Mouse (Mus musculus): ENCODE results near the gene Cd19. TPM values are rescaled to one million over a fixed set of nuclear protein-coding genes. Genes with fewer than 3 reads are reported as not detected.

Gene Cd19
- total and polyA plus RNA-seq, 3 experiments: 132 to 234 (median 141) TPM

- dilution Hi-C loops (cut with MboI; ENCODE audit: extremely low pct_ligation_motif_present, extremely low pct_unique_long_range_greater_than_20kb, low sequenced_read_pairs): no loop called here
- H3K27ac ChIP-seq (ENCODE audit: insufficient read depth, low read depth): no peak overlapping the region
- in situ Hi-C loops (cut with MboI; ENCODE audit: low pct_ligation_motif_present, low pct_unique_long_range_greater_than_20kb, low sequenced_read_pairs): no loop called here
- H3K36me3 ChIP-seq (replicated peaks in 1 of 2; ENCODE audit: control insufficient read depth in 1 of 2, insufficient read depth in 1 of 2, low read length in 1 of 2): peaks cover 56 to 93% of the 10 kb centered on the region in 2 experiments
- no peak overlapping the region for H3K9ac ChIP-seq (ENCODE audit: insufficient read depth, low read depth)
- no peaks in the 10 kb centered on the region for H3K79me2 ChIP-seq (replicated peaks; ENCODE audit: control insufficient read depth, extremely low read depth, insufficient read depth, poor library complexity, severe bottlenecking)
- no peaks in the 10 kb centered on the region for H3K9me3 ChIP-seq (replicated peaks; ENCODE audit: low read length)
- DNase-seq (ENCODE audit: extremely low read depth): no peak
- TF ChIP-seq SIN3A (IDR thresholded peaks at IDR 0.05; ENCODE audit: low read length): no peak
- no peak for TF ChIP-seq HCFC1 (IDR thresholded peaks at IDR 0.05; ENCODE audit: low read depth, low read length)
- TF ChIP-seq CHD2 (IDR thresholded peaks at IDR 0.05; ENCODE audit: low read length): no peak
- TF ChIP-seq NRF1 (IDR thresholded peaks at IDR 0.05; ENCODE audit: low read depth, low read length): no peak
- no peak for TF ChIP-seq ZNF384 (IDR thresholded peaks at IDR 0.05; ENCODE audit: low read depth, low read length)
- no peak for TF ChIP-seq NELFE (IDR thresholded peaks at IDR 0.05; ENCODE audit: low read depth, low read length)
- TF ChIP-seq POLR2A (IDR thresholded peaks at IDR 0.05; ENCODE audit: low read depth, low read length): no peak
- no peak for TF ChIP-seq CHD1 (IDR thresholded peaks at IDR 0.05; ENCODE audit: low read depth, low read length)
- no peak for TF ChIP-seq MAX (IDR thresholded peaks at IDR 0.05; ENCODE audit: low read length)
- TF ChIP-seq JUND (conservative IDR thresholded peaks at IDR 0.05; ENCODE audit: low read depth, low read length): no peak
- H3K4me3 ChIP-seq (replicated peaks in 1 of 3; ENCODE audit: low read depth in 2 of 3, low read length in 2 of 3, poor library complexity in 1 of 3): no peak overlapping the region
- H3K4me1 ChIP-seq (ENCODE audit: control insufficient read depth in 1 of 2, insufficient read depth in 2 of 2): peaks cover 0 to 6% of the 10 kb centered on the region in 2 experiments; a peak in 2 of 4 replicates
- no peaks in the 10 kb centered on the region for H3K27me3 ChIP-seq (replicated peaks)
- no peak overlapping the region for H3K4me2 ChIP-seq (ENCODE audit: insufficient read depth, low read depth, poor library complexity, severe bottlenecking)
These were observed 25.4 kb upstream of the Cd19 start for GRCm38 (mm10) chr7:126440134-126440533.

GRCm38 (mm10) chr7:126436851-126437250, 22.2 kb upstream of the Cd19 start:
- peak; percentile 69 for DNase-seq (ENCODE audit: extremely low read depth)
- Histone ChIP-seq H3K9ac (ENCODE audit: insufficient read depth, low read depth) (no peak overlapping the region), H3K9me3 (replicated peaks; ENCODE audit: low read length) (no peaks in the 10 kb centered on the region), H3K27ac (ENCODE audit: insufficient read depth, low read depth) (no peak overlapping the region), H3K36me3 (replicated peaks in 1 of 2; ENCODE audit: control insufficient read depth in 1 of 2, insufficient read depth in 1 of 2, low read length in 1 of 2) (peaks cover 56 to 93% of the 10 kb centered on the region in 2 experiments), H3K4me2 (ENCODE audit: insufficient read depth, low read depth, poor library complexity, severe bottlenecking) (no peak overlapping the region), H3K4me1 (ENCODE audit: control insufficient read depth in 1 of 2, insufficient read depth in 2 of 2) (peaks cover 0 to 14% of the 10 kb centered on the region in 2 experiments; a peak in 2 of 4 replicates), H3K4me3 (replicated peaks in 1 of 3; ENCODE audit: low read depth in 2 of 3, low read length in 2 of 3, poor library complexity in 1 of 3) (no peak overlapping the region), H3K27me3 (replicated peaks) (no peaks in the 10 kb centered on the region), H3K79me2 (replicated peaks; ENCODE audit: control insufficient read depth, extremely low read depth, insufficient read depth, poor library complexity, severe bottlenecking) (no peaks in the 10 kb centered on the region)
- dilution Hi-C loops (cut with MboI; ENCODE audit: extremely low pct_ligation_motif_present, extremely low pct_unique_long_range_greater_than_20kb, low sequenced_read_pairs) (no loop called here), in situ Hi-C loops (cut with MboI; ENCODE audit: low pct_ligation_motif_present, low pct_unique_long_range_greater_than_20kb, low sequenced_read_pairs) (loop anchor here (5.0 kb wide), 1 partner anchor 40 kb away; the partner anchor contains the start of gene Nfatc2ip)
- TF ChIP-seq IRF4 (IDR thresholded peaks at IDR 0.05; ENCODE audit: low read depth, low read length) (no peak), CTCF (conservative IDR thresholded peaks at IDR 0.05 in 1 of 2, IDR thresholded peaks at IDR 0.05 in 1 of 2; ENCODE audit: low read depth in 2 of 2, low read length in 2 of 2) (peak; percentile 86 to 89), RAD21 (IDR thresholded peaks at IDR 0.05; ENCODE audit: low read depth, low read length) (peak; percentile 66), TBP (conservative IDR thresholded peaks at IDR 0.05; ENCODE audit: low read depth, low read length) (no peak), SMC3 (IDR thresholded peaks at IDR 0.05; ENCODE audit: low read depth, low read length) (peak; percentile 83)

DNA sequence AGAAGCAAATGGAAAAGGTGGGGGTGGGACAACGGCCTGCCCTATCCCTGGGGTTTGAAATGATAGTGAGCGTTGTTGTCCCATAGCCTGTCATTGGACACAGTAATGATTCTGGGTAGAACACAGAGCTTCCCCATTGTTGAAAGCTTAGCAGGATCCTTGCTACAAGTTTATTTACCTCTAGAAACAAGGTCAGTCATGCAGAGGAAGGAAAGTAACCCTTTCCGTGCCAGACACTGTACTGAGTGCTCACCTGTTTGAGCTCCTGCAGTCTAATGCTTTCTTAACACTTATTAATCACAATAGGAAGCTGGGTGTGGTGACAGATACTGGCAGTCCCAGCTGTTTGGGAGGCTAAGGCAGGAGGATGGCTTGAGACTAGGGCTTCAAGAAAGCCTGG, 21.1 kb upstream of the Cd19 start:
- TF ChIP-seq MAZ (IDR thresholded peaks at IDR 0.05; ENCODE audit: low read depth, low read length): no peak
- TF ChIP-seq CHD2 (IDR thresholded peaks at IDR 0.05; ENCODE audit: low read length): no peak
- no peak for TF ChIP-seq SIN3A (IDR thresholded peaks at IDR 0.05; ENCODE audit: low read length)
- no peak for TF ChIP-seq USF1 (IDR thresholded peaks at IDR 0.05; ENCODE audit: low read depth, low read length)
- TF ChIP-seq IRF4 (IDR thresholded peaks at IDR 0.05; ENCODE audit: low read depth, low read length): no peak
- 0 out of 2 replicates have a peak, but pooled peaks cover 3% of the 10 kb centered on the region for H3K79me2 ChIP-seq (replicated peaks; ENCODE audit: control insufficient read depth, extremely low read depth, insufficient read depth, poor library complexity, severe bottlenecking)
- peaks cover 60 to 94% of the 10 kb centered on the region in 2 experiments for H3K36me3 ChIP-seq (replicated peaks in 1 of 2; ENCODE audit: control insufficient read depth in 1 of 2, insufficient read depth in 1 of 2, low read length in 1 of 2)
- H3K27ac ChIP-seq (ENCODE audit: insufficient read depth, low read depth): no peak overlapping the region
- no peak overlapping the region for H3K4me3 ChIP-seq (replicated peaks in 1 of 3; ENCODE audit: low read depth in 2 of 3, low read length in 2 of 3, poor library complexity in 1 of 3)
- no peaks in the 10 kb centered on the region for H3K27me3 ChIP-seq (replicated peaks)
- dilution Hi-C loops (cut with MboI; ENCODE audit: extremely low pct_ligation_motif_present, extremely low pct_unique_long_range_greater_than_20kb, low sequenced_read_pairs): no loop called here
- H3K4me2 ChIP-seq (ENCODE audit: insufficient read depth, low read depth, poor library complexity, severe bottlenecking): no peak overlapping the region
- peaks cover 0 to 21% of the 10 kb centered on the region in 2 experiments; a peak in 2 of 4 replicates for H3K4me1 ChIP-seq (ENCODE audit: control insufficient read depth in 1 of 2, insufficient read depth in 2 of 2)
- no peak overlapping the region for H3K9ac ChIP-seq (ENCODE audit: insufficient read depth, low read depth)
- DNase-seq (ENCODE audit: extremely low read depth): no peak
- in situ Hi-C loops (cut with MboI; ENCODE audit: low pct_ligation_motif_present, low pct_unique_long_range_greater_than_20kb, low sequenced_read_pairs): loop anchor here (5.0 kb wide), 1 partner anchor 38 kb away; the partner anchor contains the start of gene Nfatc2ip
- H3K9me3 ChIP-seq (replicated peaks; ENCODE audit: low read length): no peaks in the 10 kb centered on the region
